Mouse (Mus musculus): Measurements from ENCODE around the gene Clic5.

DNA sequence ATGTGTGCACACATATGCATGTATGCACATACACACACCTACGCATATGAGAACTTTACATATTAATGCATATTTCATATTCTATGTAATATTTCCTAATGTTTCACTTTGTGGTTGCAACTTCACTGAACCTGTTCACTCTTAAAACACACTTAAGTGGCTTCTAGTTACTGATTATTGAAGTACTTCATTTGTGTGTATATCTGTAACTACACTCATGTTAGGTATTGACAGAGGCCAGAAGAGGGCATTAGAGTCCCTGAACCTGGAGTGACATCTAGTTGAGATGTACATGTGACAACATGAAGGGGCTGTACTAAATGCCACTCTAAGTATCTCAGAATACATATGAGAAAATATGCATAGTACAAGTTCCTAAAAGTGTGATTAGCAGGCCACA is 99.9 kb downstream of the Clic5 start:
- no peak for TF ChIP-seq MAX (IDR thresholded peaks at IDR 0.05; ENCODE audit: low read depth)
- TF ChIP-seq POLR2A (IDR thresholded peaks at IDR 0.05; ENCODE audit: insufficient read length, low read depth), result no peak
- no peak for TF ChIP-seq MYOG (IDR thresholded peaks at IDR 0.05; ENCODE audit: control insufficient read depth in 1 of 3, insufficient read depth in 1 of 3, insufficient read length in 2 of 3, low read depth in 2 of 3)
- no peak for TF ChIP-seq MYOD1 (IDR thresholded peaks at IDR 0.05; ENCODE audit: control insufficient read depth in 1 of 3, insufficient read length in 2 of 3, low read depth in 2 of 3)
